Mouse (Mus musculus) left cerebral cortex, postnatal 36 days (tissue): ENCODE measurements around the gene Cyp3a16. TPM values are rescaled to one million over a fixed set of nuclear protein-coding genes. Genes with fewer than 3 reads are reported as not detected.
"Not testable (repeated sequence)": the region's sequence is repeated elsewhere in the genome, so short reads cannot be mapped to it uniquely, and the experiment has no call there.

ENCODE experiments used
- DNase-seq, 2 experiments: peaks; one replicate each; pipeline ENCODE4 v3.0.0; 2021 to 2022; ENCODE audit warnings: low spot score in 2 of 2, mixed read lengths in 1 of 2
- intact Hi-C: fragments of 180-260 bp; cut with DNase I; formaldehyde crosslinking; loops from one replicate; pipeline ENCODE4 v1.15.1; 2025
- total RNA-seq, 2 experiments: library from RNA; stranded (reverse); gene quantifications; 2 replicates each; pipeline ENCODE4 v1.2.3; 2021

Cyp3a16 gene
- not detected for total RNA-seq

GRCm38 (mm10) chr5:145469623-145470022, at the start of gene Cyp3a16:
TSS of gene Cyp3a16 (minus strand) at chr5:145469723.
- DNase-seq, intact Hi-C loops: not testable (repeated sequence)

- intact Hi-C loops = no loop called here
- DNase-seq = no peak
Measured at GRCm38 (mm10) chr5:145490300-145490699, 20.8 kb upstream of the Cyp3a16 start.

- intact Hi-C loops = no loop called here
- no peak for DNase-seq
Measured at GRCm38 (mm10) chr5:145464304-145465088, 5.0 kb downstream of the Cyp3a16 start.

GRCm38 (mm10) chr5:145462321-145462720, 7.2 kb downstream of the Cyp3a16 start:
- intact Hi-C loops = no loop called here
- no peak for DNase-seq

- intact Hi-C loops = no loop called here
- DNase-seq = no peak
Measured at GRCm38 (mm10) chr5:145454389-145454788, 15.1 kb downstream of the Cyp3a16 start.

- intact Hi-C loops = no loop called here
- no peak for DNase-seq
Measured at GRCm38 (mm10) chr5:145433688-145434087, 35.8 kb downstream of the Cyp3a16 start.

- no peak for DNase-seq
- intact Hi-C loops = no loop called here
Measured at GRCm38 (mm10) chr5:145431004-145431403, 38.5 kb downstream of the Cyp3a16 start.

GRCm38 (mm10) chr5:145422287-145422686, 47.2 kb downstream of the Cyp3a16 start:
- intact Hi-C loops = no loop called here
- DNase-seq = no peak

- intact Hi-C loops = not testable (repeated sequence)
Measured at GRCm38 (mm10) chr5:145415416-145415815, 54.1 kb downstream of the Cyp3a16 start.

More at GRCm38 (mm10) chr5:145415416-145415815, 54.1 kb downstream of the Cyp3a16 start:
- not testable (repeated sequence) for DNase-seq

Other genes with a start within 250 kb of the Cyp3a16 start
- 10 to 100 TPM; 31.2 to 31.6 TPM for gene Zfp655, start 238.0 kb downstream of the Cyp3a16 start, total RNA-seq
- gene Zscan25, start 189.2 kb downstream of the Cyp3a16 start, total RNA-seq = 10 to 100 TPM; 20.6 to 21.0 TPM
- under 1 TPM in 1 of 2 experiments, not detected in 1; 0.25 TPM for gene Cyp3a57, start 124.4 kb downstream of the Cyp3a16 start, total RNA-seq
- gene Cyp3a41b, start 115.0 kb upstream of the Cyp3a16 start, total RNA-seq = not detected